ENCODE assay signal across 8 mouse cellular contexts in the genomic region with DNA sequence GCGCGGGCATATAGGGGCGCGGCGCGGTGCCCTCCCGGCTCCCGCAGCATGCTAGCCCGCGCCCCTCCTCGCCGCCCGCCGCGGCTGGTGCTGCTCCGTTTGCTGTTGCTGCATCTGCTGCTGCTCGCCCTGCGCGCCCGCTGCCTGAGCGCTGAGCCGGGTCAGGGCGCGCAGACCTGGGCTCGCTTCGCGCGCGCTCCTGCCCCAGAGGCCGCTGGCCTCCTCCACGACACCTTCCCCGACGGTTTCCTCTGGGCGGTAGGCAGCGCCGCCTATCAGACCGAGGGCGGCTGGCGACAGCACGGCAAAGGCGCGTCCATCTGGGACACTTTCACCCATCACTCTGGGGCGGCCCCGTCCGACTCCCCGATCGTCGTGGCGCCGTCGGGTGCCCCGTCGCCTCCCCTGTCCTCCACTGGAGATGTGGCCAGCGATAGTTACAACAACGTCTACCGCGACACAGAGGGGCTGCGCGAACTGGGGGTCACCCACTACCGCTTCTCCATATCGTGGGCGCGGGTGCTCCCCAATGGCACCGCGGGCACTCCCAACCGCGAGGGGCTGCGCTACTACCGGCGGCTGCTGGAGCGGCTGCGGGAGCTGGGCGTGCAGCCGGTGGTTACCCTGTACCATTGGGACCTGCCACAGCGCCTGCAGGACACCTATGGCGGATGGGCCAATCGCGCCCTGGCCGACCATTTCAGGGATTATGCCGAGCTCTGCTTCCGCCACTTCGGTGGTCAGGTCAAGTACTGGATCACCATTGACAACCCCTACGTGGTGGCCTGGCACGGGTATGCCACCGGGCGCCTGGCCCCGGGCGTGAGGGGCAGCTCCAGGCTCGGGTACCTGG. TPM values are rescaled to one million over a fixed set of nuclear protein-coding genes. Genes with fewer than 3 reads are reported as not detected.
A peak's percentile ranks its signal among the peaks of the same experiment; 100 is the strongest.
DNase-seq lines count a peak whose midpoint lies in the region; ATAC-seq and TF ChIP-seq lines count a peak whose summit lies in the region.

No protein-coding gene starts in this region.

- ATAC-seq in forebrain, embryonic 15.5 days (replicated peaks): peak; percentile 84
- peak; percentile 73 for ATAC-seq in intestine, embryonic 14.5 days (replicated peaks; ENCODE audit: low FRiP score, low TSS enrichment, low read depth)
- peak; percentile 15; the same call in 1 of the 2 replicates for ATAC-seq in liver, embryonic 14.5 days (ENCODE audit: insufficient read depth)
- peak; percentile 81 for ATAC-seq in neural tube, embryonic 14.5 days (ENCODE audit: low read depth)

- peaks cover 12% of the 10 kb centered on the region for H3K4me1 ChIP-seq in forebrain, embryonic 15.5 days
- no peaks in the 10 kb centered on the region for H3K4me1 ChIP-seq in intestine, embryonic 14.5 days (replicated peaks; ENCODE audit: control insufficient read depth, insufficient read depth, low read length)
- no peaks in the 10 kb centered on the region for H3K4me1 ChIP-seq in liver, embryonic 14.5 days (replicated peaks; ENCODE audit: control insufficient read depth in 2 of 2, insufficient read depth in 2 of 2, low read length in 1 of 2)
- no peaks in the 10 kb centered on the region for H3K4me1 ChIP-seq in neural tube, embryonic 14.5 days (ENCODE audit: control insufficient read depth, insufficient read depth, low read length)

- H3K27me3 ChIP-seq in forebrain, embryonic 15.5 days: peaks cover 29% of the 10 kb centered on the region
- peaks cover 36% of the 10 kb centered on the region for H3K27me3 ChIP-seq in intestine, embryonic 14.5 days (replicated peaks; ENCODE audit: control insufficient read depth, insufficient read depth, low read length)
- H3K27me3 ChIP-seq in liver, embryonic 14.5 days (ENCODE audit: control insufficient read depth, insufficient read depth, low read length): peaks cover 19% of the 10 kb centered on the region
- H3K27me3 ChIP-seq in neural tube, embryonic 14.5 days (ENCODE audit: control insufficient read depth, insufficient read depth, low read length): peaks cover 20% of the 10 kb centered on the region

- H3K4me3 ChIP-seq in forebrain, embryonic 15.5 days: peak overlapping the region; percentile 48
- peak overlapping the region; percentile 47 for H3K4me3 ChIP-seq in intestine, embryonic 14.5 days (ENCODE audit: low read depth, low read length)
- peak overlapping the region in 1 of 2 experiments; percentile 35; a peak in 3 of 4 replicates for H3K4me3 ChIP-seq in liver, embryonic 14.5 days (ENCODE audit: insufficient read depth in 1 of 2, low read depth in 2 of 2, low read length in 2 of 2)
- peak overlapping the region; percentile 50 for H3K4me3 ChIP-seq in neural tube, embryonic 14.5 days (ENCODE audit: low read depth, low read length)

- 0 out of 2 replicates have a peak, but pooled peaks have one; percentile 31 for TF ChIP-seq CTCF in liver, embryonic 14.5 days (IDR thresholded peaks at IDR 0.05; ENCODE audit: low read depth)

- WGBS in forebrain, embryonic 15.5 days: 2% methylated on average over 85 of the region's 89 CpGs
- 2% methylated on average over 87 of the region's 89 CpGs for WGBS in intestine, embryonic 14.5 days
- 4% methylated on average over 83 of the region's 89 CpGs for WGBS in liver, embryonic 14.5 days (ENCODE audit: insufficient replicate concordance)
- 2% methylated on average over 58 of the region's 89 CpGs for WGBS in neural tube, embryonic 14.5 days

- peak; percentile 8 to 9 for DNase-seq in urinary bladder, postnatal 36 days (ENCODE audit: low spot score in 2 of 2)
- DNase-seq in urinary bladder, postnatal 14 days (ENCODE audit: low spot score): no peak
- DNase-seq in intestine, embryonic 14.5 days (ENCODE audit: low spot score): peak; percentile 67
- no peak for DNase-seq in liver, embryonic 14.5 days (ENCODE audit: low read depth in 3 of 3, low spot score in 3 of 3)
- no peak for DNase-seq in left cerebral cortex, postnatal 36 days (ENCODE audit: low spot score in 2 of 2)
- no peak for DNase-seq in frontal cortex, postnatal 14 days (ENCODE audit: low spot score in 2 of 2)

- TF ChIP-seq EP300 in liver, embryonic 14.5 days (IDR thresholded peaks at IDR 0.05; ENCODE audit: low read depth): no peak

- peak overlapping the region; percentile 70 for H3K4me2 ChIP-seq in forebrain, embryonic 15.5 days (replicated peaks)
- H3K4me2 ChIP-seq in intestine, embryonic 14.5 days (ENCODE audit: low read length): peak overlapping the region; percentile 77
- peak overlapping the region; percentile 47 for H3K4me2 ChIP-seq in liver, embryonic 14.5 days (ENCODE audit: low read depth)
- peak overlapping the region; percentile 73 for H3K4me2 ChIP-seq in neural tube, embryonic 14.5 days (ENCODE audit: low read depth, low read length)

- H3K36me3 ChIP-seq in forebrain, embryonic 15.5 days: no peaks in the 10 kb centered on the region
- H3K36me3 ChIP-seq in intestine, embryonic 14.5 days (ENCODE audit: control insufficient read depth, insufficient read depth, low read length): no peaks in the 10 kb centered on the region
- no peaks in the 10 kb centered on the region for H3K36me3 ChIP-seq in liver, embryonic 14.5 days (replicated peaks; ENCODE audit: control insufficient read depth, insufficient read depth, low read depth)
- H3K36me3 ChIP-seq in neural tube, embryonic 14.5 days (ENCODE audit: control insufficient read depth, insufficient read depth, low read length): no peaks in the 10 kb centered on the region

- H3K9ac ChIP-seq in forebrain, embryonic 15.5 days (replicated peaks): peak overlapping the region; percentile 41
- H3K9ac ChIP-seq in intestine, embryonic 14.5 days (ENCODE audit: low read length): peak overlapping the region; percentile 34
- H3K9ac ChIP-seq in liver, embryonic 14.5 days (replicated peaks): no peak overlapping the region
- peak overlapping the region; percentile 51 for H3K9ac ChIP-seq in neural tube, embryonic 14.5 days (replicated peaks; ENCODE audit: low read depth, low read length)

- no peak overlapping the region for H3K27ac ChIP-seq in forebrain, embryonic 15.5 days (replicated peaks)
- no peak overlapping the region for H3K27ac ChIP-seq in intestine, embryonic 14.5 days (ENCODE audit: low read depth)
- H3K27ac ChIP-seq in liver, embryonic 14.5 days: no peak overlapping the region
- no peak overlapping the region for H3K27ac ChIP-seq in neural tube, embryonic 14.5 days (ENCODE audit: low read depth, low read length)

- intact Hi-C loops in left cerebral cortex, postnatal 36 days (cut with DNase I): no loop called here

- H3K9me3 ChIP-seq in forebrain, embryonic 15.5 days: no peaks in the 10 kb centered on the region
- H3K9me3 ChIP-seq in intestine, embryonic 14.5 days (ENCODE audit: control insufficient read depth, low read length): no peaks in the 10 kb centered on the region
- no peaks in the 10 kb centered on the region for H3K9me3 ChIP-seq in liver, embryonic 14.5 days (ENCODE audit: control insufficient read depth, low read length)
- no peaks in the 10 kb centered on the region for H3K9me3 ChIP-seq in neural tube, embryonic 14.5 days (ENCODE audit: control insufficient read depth, low read length)

RNA-seq across cellular contexts. Expression of a gene that starts 0.5 kb away (rescaled TPM):
- polyA plus RNA-seq in forebrain, embryonic 15.5 days (2015; fragmentation: Nextera tagmentation; extraction: Ambion mirVana): 0.29 and 0.37 TPM in 2 replicates
- 0.07 TPM in 1 of 2 replicates, not detected in the other for polyA plus RNA-seq in intestine, embryonic 14.5 days (2014; fragmentation: Nextera tagmentation; extraction: Ambion mirVana)
- polyA plus RNA-seq in liver, embryonic 14.5 days (2012; rRNA removed): 0.02 TPM in 1 of 2 replicates, not detected in the other
- polyA plus RNA-seq in liver, embryonic 14.5 days (2014; fragmentation: Nextera tagmentation; extraction: Ambion mirVana): 0.03 and 0.09 TPM in 2 replicates
- polyA plus RNA-seq in neural tube, embryonic 14.5 days (2014; fragmentation: Nextera tagmentation; extraction: Ambion mirVana): 1.2 and 1.5 TPM in 2 replicates
- 1 to 10 TPM; 2.8 to 3.2 TPM for total RNA-seq in left cerebral cortex, postnatal 36 days (2021)

Comparison
In these comparisons a context has a peak if more than half of its experiments do, and no peak if none do; other contexts are left out.
1. DNase-seq: peak in urinary bladder, postnatal 36 days (2 of 2) and intestine, embryonic 14.5 days (single experiment); none in urinary bladder, postnatal 14 days (single experiment), liver, embryonic 14.5 days (0 of 3), left cerebral cortex, postnatal 36 days (0 of 2) and frontal cortex, postnatal 14 days (0 of 2).
2. ATAC-seq: peak in every context shown above with its lines; median percentile 84 in forebrain, embryonic 15.5 days; 81 in neural tube, embryonic 14.5 days; 73 in intestine, embryonic 14.5 days; 15 in liver, embryonic 14.5 days.
3. Peak in every context shown above with its lines, with median percentiles within 50 percentile points of each other: H3K4me2 ChIP-seq.